Mouse (Mus musculus) T-helper 17 cell (primary cell): ENCODE results near the gene Jmjd6.
"Not testable (repeated sequence)": the region's sequence is repeated elsewhere in the genome, so short reads cannot be mapped to it uniquely, and the experiment has no call there.

Experiments used
- in situ Hi-C, 2 experiments: fragments of 300-600 bp; cut with MboI, MseI; formaldehyde crosslinking; loops; 1 replicate in 1 of 2; 2 replicates in 1 of 2; pipeline ENCODE4 v1.15.1; 2025; ENCODE audit warnings: high pct_unique_total_duplicates in 2 of 2

Jmjd6 gene

DNA sequence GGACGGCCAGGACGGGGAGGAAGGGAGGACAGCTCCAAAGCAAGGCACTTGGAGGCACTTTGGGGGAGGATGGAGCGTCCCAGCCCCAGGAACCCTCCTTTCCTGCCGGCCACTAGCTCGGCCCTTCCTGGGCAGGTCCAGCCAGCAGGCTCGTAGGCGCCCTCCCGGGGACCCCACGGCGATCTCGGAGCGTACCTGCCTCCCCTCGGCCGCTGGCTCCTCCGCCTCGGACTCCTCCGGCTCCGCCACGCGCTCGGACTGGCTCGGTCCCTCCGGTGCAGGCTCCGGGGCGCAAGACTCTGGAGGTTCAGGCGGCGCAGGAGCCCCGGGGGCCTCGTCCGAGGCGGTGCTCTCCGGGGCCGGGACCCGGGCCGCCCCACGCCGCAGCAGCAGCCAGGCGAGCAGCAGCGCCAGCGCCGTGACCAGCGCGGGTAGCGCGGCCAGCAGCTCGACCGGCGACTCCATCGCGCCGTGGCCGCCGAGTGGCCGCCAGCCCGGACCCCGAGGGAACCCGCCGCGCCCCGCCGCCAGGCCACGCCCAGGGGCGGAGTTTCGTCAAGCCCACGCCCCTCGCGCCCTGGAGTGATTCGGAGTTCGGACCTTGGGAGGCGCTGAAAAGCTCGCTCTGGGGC is 15.6 kb downstream of the Jmjd6 start, which contains the start of gene Mxra7:
Mxra7 (minus strand) TSS at position 513 of the 632 bp plus-strand sequence.
- in situ Hi-C loops: loop anchor here in 1 of 2 experiments (25.0 kb wide), 1 partner anchor 1190 kb away; the partner anchor contains the start of gene Slc25a19

DNA sequence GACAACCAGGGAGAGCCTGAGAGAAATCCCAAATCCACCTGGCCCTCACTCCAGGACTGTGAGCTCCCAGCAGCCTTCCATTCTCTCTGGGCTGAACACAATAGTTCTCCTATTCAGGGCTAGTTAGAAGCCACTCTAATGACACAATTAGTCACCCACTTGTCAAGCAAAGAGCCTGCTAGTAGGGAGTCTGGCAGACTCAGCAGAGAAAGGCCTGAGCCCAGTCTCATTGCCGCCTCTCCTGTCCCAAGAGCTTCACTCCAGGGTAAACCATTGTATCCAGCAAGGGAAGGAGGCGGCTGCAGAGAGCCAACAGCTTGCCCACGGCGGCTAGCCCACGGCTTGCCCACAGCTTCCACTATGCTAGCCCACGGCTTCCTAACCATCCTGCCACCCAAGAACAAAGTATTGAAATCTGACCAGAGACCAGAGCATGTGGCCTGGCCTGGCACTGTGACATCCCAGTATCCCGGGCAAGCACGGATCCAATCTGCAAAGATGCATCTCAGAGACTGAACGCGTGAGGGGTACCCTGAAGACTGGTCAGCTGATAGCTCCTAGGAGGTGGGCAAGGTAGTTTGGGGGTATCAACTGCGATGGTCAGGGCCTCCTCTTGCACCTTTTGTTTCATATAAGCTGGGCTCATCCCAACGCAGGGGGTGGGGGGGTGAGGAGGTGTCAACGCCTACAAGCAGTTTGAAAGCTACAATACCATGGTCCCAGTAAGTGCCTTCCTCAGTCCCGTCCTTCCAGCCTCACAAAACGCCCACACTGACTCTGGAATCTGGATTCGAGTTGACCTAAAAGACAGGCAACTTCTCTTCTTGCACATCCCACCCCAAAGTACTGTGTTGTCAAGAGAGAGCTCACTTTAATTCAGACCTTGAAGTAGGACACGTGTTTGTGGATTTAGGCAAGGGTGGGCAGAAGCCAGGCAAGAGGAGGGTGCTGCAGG is 16.4 kb downstream of the Jmjd6 start:
- in situ Hi-C loops: loop anchor here in 1 of 2 experiments (25.0 kb wide), 1 partner anchor 1190 kb away; the partner anchor contains the start of gene Slc25a19

DNA sequence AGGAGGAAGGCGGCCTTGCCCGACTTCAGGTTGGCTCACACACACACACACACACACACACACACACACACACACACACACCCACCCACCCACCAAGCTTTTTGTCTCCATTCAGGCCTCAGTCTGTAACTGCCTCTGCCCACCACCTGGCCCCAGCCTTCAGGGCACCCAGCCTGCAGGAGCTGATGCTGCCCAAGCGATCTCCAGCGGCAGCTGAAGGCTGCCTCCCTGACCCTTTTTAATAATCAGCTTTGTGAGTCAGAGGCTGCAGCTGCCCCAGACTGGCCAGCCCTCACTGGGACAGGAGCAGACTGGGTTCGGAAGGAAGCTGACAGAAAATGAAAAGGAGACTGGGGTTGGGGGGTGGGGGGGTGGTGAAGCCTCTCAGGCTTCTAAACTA is 18.0 kb downstream of the Jmjd6 start:
- in situ Hi-C loops: loop anchor here in 1 of 2 experiments (25.0 kb wide), 1 partner anchor 1188 kb away; the partner anchor contains the start of gene Slc25a19

DNA sequence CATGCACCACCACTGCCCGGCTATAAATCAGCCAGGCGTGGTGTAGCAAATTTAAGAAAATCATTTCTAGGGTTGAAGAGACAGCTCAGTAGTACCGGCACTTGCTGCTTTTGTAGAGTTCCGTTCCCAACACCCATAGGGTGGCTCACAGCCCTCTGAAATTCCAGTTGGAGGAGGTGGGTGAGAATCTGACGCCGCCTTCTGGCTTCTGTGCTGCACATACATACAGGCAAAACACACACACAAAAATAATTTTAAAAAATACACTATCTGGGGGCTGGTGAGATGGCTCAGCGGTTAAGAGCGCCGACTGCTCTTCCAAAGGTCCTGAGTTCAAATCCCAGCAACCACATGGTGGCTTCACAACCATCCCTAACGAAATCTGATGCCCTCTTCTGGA is 19.4 kb downstream of the Jmjd6 start:
- in situ Hi-C loops: not testable (repeated sequence)

DNA sequence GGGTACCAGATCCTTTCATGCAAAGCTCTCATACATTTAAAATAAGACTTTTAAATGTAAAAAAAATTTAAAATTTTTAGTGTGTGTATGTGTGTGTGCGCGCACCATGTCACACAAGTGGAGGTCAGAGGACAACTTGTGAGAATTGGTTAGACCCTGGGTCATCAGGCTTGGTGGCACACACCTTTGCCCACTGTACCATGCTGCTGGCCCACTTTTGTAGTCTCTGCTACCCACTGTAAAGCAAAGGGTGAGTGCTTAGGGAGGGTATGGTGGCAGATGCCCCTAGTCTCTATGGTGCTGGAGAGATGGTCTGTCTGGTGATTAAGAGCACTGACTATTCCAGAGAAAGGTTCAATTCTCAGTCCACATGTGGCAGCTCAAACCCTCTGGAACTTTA is 20.0 kb downstream of the Jmjd6 start:
- in situ Hi-C loops: no loop called here

DNA sequence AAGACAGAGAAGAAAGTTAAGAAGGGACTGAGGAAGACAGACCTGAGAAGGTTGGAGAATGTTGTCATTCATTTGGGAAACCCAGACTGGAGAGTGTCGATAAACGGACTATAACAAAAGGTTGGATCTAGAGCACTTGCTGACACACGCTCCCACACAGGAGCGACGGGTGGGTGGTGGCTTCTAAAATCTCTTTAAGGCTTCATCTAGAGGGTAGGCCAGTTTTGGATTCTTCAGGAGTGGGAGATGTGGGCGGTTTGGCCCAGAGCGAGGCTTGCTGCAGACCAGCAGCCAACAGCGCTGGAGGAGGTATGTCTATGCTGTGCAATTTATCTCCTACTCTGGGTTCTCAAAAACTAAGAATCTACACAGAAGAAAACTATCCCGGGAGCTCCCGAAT is 20.6 kb downstream of the Jmjd6 start:
- in situ Hi-C loops: no loop called here

DNA sequence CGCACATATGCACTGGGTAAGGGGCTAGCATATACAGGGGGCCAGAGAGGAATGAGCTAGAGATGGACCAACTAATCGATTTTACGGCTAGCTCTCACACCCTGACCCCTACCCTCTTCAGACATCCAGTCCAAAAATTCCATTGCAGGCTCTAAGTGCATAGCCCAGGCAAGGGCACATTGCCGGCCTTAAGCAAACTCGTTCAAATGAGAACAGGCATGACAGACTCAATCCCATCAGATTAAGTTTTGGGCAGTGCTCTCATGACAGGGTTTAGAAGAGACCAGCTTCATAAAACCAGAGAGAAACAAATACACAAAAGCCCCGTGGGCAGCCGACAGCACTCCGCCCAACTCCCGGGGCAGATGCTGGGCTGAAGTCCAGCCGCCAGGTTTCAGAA is 21.0 kb downstream of the Jmjd6 start:
- in situ Hi-C loops: no loop called here

DNA sequence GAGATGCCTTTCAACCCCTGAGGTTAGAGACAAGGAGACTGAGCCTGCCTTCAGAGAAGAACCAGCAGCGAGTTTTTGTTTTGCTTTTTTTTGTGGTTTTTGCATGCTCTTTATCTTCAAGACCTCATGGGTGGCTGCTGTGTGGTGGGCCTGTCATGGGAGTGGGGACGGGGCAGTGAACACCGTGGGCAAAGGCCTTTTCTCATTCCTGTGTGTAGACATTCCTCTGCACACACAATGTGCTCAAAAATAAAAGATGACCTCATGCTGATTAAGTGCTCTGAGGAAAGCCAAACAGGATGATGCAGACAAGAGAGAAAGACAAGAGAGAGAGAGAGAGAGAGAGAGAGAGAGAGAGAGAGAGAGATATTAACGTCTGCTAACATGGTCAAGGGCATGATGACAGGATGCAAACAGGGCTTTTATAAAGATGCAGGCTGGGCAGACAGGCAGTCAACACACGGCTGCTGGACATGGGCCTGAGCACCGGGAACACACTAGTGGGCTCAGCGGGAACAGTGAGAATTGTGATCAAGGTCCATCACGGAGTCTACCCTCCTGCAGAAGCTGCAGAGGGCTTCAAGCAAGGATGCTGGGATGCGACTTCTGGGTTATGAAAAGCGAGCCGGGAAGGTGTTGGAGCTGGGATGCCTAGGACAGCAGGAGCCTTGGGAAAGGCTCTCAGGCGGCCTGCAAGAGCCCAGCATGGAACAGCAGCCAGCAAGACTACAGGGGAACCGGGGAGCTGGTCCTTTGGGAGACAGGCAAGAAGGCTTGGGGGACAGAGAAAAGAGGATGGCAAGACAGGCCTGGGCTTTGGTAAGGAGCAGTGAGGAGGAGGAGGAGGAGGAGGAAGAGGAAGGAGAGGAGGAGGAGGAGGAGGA is 21.9 kb downstream of the Jmjd6 start:
- in situ Hi-C loops: no loop called here

DNA sequence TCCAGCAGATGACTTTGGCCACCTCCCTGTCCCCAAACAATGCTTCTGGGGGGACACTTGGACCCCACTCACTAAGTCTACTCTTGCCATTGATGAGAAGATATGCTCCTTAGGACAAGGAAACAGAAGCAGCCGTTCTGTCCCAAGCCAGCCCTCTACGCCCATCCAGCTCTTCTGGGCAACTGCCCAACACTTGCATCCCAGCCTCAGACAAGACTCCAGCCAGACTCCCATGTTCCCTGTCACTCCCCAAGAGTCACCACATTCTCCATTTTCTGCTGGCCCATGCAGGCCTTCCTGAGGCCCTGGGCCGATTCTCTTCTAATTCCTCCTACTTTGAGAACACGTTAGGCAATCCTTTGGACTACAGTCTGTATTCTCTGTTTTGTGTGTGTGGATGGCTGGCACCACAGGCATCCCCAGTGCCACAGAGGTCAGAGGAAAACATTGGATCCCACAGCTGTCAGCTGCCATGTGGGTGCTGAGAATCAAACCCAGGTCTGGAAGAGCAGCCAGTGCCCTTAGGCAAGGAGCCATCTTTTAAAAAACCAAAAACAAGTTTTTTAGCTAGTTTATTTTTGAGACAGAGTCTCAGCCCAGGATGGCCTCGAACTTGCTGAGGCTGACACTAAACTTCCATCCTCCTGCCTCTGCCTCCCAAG is 23.2 kb downstream of the Jmjd6 start:
- in situ Hi-C loops: no loop called here

DNA sequence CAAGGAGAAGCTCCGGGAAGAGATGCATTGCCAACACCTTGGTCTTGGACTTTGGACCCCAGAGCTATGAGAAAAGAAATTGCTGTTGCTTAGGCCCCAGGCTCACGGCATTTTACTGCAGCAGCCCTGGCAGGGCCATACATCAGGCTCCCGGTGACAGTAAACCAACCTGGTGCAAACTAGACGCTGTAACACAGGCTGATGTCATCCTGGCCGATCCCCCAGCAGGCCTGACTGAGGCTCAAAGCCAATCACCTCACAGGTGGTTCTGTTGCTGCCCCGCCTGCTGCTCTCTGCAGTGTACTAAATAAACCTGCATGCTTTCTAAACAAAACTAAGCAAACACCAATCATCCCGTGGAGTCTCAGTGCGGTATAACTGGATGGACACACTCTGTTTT is 24.5 kb downstream of the Jmjd6 start:
- in situ Hi-C loops: no loop called here

DNA sequence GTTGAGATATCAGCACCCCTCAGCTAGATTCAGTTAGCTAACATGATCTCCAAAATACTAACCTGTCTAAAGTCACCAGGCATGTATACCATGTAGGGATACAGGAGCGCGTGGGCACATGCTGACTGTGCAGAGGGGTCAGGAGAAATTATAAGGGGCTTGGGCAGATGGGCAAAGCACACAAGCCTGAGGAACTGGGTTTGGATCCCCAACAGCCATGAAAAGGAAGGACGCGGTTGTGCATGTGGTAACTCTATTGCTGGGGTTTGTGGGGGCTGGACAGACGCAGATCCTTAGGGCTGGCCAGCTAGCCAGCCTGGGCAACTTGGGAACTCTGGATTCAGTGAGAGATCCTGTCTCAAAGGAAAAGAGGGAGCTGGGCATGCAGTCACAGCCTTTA is 25.7 kb downstream of the Jmjd6 start:
- in situ Hi-C loops: no loop called here

DNA sequence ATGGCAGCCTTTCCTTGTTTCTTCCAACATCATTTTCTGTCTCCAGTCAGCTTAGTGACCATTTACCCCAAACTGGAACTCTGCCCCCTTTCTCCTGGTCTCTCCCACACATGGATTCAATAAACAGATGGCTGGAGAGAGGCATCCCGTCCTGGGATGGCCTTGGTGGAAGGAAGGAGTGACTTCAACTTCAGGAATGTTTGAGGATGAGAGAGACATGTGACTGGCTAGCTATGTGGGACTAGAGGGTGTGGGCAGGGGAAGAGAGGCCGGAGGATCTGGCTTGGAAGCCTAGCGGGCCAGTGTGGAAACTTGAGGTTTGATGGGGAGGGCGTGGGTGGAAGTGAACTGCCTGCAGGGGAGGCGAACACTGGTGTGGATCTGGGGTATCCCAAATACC is 26.5 kb downstream of the Jmjd6 start:
- in situ Hi-C loops: no loop called here

DNA sequence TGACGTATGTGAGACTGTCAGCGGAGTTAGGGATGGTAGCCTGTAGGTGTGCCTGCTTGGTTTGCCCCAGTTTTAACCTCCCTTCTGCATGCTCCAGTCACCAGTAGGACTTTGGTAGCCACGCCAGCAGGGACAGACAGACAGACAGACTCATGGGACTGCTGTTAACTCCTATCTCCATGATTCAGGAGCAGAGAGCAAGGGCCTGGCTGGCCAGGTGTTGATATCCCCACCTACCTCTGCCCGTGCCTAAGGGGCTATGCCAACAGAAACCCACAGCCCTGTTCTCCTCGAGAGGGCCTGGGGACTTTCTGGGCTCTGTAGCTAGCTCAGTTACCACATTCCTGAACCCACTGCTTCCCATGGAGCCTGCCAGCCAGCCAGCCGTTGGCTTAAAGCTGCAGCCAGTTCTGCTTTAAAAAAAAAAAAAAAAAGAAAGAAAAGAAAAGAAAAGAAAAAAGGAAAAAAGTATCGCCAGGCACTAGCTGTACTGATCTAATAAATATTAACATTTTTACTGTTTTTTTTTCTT is 28.3 kb downstream of the Jmjd6 start:
- in situ Hi-C loops: no loop called here

DNA sequence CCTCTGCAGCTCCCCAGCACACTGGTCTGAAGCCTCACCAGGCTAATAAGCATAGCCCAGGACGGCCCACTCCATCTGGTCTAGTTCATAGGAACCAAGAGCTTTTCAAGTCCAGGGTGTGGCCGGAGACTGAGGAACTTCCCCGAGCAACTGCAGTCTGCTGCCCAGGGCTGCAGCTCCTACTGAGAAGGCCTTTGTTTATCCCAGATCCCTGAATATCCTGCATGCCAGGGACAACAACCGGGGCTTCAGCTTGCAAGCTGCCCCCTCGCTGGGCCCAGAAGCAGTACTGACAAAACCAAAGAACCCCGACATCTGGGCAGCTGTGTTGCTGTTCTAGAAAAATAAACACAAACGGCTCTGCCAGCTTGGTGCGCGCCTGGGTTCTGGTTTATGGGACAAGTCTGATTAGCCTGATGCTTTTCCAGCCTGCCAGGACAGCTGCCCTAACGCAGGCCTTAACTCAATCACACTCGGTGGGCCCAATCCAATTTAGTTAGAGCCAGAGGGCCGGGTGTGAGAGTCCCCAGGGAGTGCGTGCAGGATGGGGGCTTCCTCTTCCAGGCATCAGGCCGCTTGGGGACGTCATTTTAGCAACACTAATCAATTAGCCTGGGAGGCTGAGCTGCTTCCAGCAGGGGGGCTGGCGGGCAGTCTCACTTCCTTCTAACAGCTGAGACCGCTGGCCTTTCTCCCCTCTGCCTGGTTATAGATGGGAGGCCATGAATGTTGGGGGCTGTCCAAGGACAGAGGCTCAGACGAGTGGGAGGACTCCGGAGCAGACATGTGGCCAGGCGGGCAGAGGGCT is 29.0 kb downstream of the Jmjd6 start:
- in situ Hi-C loops: no loop called here

DNA sequence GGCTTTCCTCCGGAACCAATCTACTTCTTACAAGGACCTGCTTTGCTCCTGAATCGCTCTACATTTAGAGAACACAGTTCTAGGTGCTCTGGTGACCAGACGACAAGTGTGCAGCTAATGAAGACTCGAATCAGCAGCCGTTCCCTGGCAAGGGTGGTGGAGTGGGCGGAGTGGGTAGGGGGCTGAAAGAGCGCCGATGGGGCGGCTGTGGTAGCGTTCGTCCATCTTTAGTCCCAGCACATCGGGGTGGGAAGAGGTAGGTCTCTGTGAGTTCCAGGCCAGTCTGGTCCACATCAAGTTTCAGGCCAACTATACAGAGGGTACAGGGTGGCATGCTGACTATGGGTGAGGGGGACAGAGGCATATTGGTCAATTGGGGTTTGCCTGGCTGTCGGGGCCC is 29.6 kb downstream of the Jmjd6 start:
- in situ Hi-C loops: no loop called here

DNA sequence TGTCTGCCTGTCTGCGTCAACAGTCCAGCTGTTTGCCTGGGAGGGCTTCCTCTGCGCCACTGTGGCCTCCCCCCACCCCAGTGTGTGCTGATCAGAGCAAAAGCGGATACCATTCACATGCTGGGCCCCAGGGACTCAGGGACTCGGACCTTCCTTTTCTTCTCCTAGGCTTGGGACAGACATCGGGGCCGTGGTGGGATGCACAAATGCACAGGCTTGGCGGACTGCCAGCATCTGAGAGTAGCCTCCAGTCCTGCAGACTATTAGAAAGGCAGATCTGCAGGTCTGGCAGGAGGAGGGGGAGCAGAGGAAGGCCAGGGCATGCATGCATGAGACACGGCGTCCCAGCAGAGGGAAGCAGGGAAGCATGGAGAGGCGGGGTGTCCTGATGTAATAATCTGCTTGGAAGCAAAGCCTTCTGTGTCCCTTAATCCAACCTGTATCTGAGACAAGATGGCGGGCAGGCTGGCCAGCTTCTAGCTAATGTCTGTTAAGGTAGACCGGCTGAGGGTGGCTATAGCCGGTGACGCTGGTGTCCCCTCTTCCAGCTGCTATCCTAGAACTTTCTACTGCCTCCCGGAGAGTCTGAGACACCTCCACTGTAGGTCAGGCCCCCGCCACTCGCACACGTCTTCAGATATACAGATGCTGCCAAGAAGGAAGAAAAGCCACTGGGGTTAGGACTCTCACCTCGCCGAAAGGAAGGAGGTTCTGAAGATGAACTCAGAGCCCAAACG is 30.3 kb downstream of the Jmjd6 start:
- in situ Hi-C loops: no loop called here

DNA sequence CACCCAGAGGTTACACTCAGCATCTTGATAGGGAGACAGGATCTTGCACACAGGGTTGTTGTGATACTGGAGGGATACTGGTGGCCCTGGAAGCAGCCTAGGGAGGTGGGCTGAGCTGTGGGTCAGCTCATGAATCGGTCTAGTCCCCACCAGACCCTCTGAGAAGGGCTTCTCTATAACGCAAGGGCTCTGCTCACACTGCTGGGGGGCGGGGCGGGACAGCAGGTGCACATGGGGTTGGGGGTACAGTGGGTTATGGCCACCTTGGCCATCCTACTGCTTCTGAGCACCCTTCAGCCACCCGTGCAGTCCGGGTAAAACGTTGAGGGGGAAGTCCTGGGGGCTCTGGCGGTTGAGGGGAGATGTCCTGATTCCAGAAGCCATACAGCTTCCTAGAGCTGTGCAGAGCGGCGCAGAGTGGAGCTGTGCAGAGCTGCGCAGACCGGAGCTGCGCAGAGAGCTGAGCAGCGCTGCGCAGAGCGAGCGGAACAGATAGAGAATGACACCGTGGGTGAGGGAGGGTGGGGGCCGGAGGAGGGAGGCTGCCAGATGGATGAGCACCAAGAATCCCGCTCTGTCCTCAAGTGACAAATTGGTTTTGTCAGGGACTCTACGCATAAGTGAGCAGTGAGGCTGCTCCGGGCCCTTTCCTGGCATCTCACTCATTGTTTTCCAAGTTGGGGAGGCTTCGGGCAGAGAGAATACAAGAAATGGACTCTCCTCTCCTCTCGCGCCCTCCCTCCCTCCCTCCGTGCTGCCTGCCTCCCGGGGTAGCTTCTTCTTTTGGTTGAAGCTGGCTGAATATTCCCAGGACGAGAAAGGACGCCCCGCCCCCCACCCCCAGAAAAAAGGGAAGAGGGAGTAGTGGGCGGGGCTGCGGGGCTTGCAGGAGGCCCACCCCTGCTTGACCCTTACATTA is 32.0 kb downstream of the Jmjd6 start:
- in situ Hi-C loops: no loop called here

DNA sequence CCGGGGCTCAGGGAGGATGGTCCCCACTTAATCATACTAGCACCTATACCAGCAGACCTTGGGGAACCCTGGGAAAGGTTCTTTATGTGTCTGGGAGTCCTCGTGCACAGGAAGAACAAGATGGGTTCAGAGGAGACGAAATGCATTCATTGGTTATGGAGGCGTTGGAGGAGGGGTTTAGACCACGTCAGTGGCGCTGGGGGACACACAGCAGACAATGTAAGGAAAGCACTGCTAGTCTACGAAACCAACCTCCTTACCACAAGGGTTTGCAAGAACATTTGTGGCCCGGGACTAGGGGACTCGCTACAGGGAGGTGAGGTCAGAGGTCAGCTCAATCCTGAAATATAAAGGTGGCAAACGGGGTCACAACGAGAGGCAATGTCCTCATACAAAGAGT is 32.7 kb downstream of the Jmjd6 start:
- in situ Hi-C loops: no loop called here
